Mouse (Mus musculus): ENCODE data around the gene Ttll11.

The Ttll11 gene

DNA sequence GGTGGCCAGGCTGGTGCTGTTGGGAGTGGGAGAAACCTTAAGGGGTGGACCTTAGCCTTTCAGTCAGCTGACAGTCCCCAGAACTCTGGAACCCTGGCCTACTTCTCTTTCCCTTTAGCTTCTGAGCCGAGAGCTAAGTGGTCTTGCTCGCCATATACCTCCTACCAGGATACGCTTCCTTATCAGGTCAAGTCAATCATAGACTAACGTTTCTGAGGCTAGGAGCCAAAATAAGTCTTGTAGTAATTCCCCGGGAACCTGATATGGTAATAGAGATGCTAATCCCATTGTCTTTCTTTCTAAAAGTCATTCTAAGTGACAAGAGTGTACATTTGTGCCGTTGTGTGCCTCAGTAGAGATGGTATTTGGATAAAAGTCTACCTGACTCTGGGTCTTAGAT, 156.1 kb downstream of the Ttll11 start:
- no peak for DNase-seq (ENCODE audit: low spot score)

DNA sequence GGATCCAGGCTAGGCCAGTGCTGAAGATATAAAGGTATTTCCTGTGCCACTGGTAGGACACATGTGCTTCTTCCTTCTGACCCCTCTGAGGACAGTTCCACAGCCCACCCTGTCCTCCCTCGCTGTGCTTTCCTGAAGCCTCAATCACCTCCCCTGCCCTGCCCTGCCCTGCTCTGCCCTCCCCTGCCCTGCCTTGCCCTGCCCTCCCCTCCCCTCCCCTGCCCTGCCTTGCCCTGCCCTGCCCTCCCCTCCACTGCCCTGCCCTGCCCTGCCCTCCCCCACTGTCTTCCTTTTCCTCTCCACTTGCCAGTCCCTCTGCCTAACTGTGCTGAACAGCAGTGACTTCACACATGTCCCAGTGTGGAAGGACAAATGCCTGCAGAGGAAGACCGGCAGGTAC, 160.8 kb downstream of the Ttll11 start:
- DNase-seq (ENCODE audit: low spot score): no peak

GRCm38 (mm10) chr2:35816056-35816661, 163.6 kb downstream of the Ttll11 start:
- DNase-seq (ENCODE audit: low spot score): no peak

- no peak for DNase-seq (ENCODE audit: low spot score)
Observed at GRCm38 (mm10) chr2:35812561-35812933, 167.2 kb downstream of the Ttll11 start.

DNA sequence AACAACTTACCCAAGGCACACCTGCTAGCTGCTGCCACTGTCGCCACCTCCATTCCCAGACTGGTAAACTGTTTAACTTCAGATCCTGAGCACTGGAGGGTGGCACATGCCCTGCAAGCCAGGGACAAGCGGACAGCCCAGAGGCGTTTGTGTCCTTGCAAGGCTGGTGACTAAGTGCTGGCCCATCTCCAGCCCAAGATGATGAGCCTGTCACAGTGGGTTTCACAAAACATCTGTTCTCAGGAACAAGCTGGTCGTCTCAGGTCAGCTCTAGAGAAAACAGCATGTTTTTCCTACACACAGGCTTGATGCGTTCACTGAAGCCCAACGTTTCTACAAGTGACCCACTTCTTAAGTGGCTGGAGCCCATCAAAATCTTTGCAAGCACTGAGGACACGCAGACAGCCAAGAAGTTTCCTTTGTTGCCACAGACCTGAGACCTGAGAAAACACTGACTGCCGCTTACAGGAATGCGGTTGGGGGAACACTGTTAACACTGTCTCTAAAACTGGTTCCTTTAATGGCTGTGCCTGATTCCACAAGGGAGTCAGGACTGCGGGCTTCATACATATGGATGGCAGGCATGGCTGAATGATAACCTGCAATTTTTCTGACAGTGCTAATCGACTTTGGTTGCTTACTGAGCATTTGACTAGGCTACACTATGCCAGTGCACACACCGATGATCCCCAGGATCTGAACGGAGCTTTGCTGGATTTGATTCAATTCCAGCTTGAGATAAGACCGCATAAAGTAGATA, 167.7 kb downstream of the Ttll11 start:
- DNase-seq (ENCODE audit: low spot score): peak; percentile 36

GRCm38 (mm10) chr2:35810027-35810426, 169.7 kb downstream of the Ttll11 start:
- no peak for DNase-seq (ENCODE audit: low spot score)

GRCm38 (mm10) chr2:35809141-35809540, 170.6 kb downstream of the Ttll11 start:
- DNase-seq (ENCODE audit: low spot score): no peak

DNA sequence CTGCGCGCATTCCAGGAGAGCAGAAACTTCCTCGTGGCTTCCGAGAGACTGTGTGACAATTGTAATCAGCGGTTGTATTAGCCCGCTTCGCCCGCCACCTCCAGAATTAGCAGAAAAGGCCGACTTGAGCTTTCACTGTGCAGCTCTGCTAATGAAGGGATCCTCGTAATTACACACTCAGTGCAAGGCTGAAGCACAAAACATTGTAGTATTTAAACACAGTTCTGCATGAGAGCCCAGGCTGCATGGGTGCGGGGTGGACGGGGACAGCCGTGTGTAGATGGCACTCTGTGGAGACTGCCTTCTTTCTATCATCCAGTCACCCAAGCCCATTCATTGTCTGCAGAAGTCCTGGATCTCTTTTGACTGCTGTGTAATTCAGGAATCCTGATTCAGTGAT, 173.8 kb downstream of the Ttll11 start:
- no peak for DNase-seq (ENCODE audit: low spot score)

DNA sequence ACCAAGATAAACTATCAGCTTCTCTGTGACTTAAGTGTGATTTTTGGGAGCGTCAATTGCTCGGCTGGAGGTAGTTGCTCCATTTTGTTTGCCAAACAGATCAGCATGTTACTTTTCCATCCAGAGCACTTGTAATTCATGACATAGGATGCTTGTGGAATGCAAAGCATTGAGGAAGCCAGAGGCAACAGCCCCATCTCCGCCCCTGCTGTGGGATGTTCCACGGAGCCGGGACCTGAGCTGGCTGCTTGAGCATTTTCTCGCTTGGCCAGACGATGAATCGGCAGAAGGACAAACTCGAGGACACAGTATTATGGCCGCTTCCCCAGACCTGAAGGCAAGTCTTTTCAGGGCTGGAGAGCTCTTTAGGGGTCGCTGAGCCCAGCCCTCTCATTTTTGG, 176.6 kb downstream of the Ttll11 start:
- no peak for DNase-seq (ENCODE audit: low spot score)

DNA sequence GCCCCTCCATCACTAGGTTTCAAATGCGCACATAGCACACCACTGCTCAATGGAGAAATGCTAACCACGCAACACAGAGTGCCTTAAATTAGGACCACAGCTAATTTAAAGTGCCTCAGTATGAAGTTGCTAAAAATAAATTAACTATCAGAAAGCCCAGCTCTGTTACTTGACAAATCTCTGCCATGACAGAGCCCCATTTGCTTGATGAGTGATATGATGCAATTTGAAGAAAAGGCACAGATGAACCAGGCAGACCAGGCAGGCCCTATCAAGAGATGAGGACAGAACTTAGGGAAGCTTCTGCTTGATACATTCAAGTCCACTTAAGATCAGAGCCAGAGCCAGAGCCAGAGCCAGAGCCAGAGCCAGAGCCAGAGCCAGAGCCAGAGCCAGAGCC, 178.0 kb downstream of the Ttll11 start:
- no peak for DNase-seq (ENCODE audit: low spot score)

DNA sequence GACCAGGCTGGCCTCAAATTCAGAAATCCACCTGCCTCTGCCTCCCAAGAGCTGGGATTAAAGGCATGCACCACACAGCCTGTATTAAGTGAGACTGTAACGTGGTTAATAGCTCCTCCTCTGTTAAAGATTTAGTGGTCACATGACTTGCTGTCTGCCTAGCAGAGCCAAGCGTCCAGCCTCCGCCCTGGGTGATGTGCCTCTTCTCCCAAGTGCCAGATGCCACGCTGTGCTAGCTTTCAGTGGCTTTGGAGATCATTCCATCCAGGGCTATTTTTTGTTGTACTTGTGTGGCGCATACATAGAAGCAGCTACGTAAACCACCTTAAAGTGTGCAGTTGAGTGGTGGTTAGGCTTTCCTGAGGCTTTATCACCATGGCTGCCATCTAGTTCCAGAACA, 180.6 kb downstream of the Ttll11 start:
- DNase-seq (ENCODE audit: low spot score): no peak

DNA sequence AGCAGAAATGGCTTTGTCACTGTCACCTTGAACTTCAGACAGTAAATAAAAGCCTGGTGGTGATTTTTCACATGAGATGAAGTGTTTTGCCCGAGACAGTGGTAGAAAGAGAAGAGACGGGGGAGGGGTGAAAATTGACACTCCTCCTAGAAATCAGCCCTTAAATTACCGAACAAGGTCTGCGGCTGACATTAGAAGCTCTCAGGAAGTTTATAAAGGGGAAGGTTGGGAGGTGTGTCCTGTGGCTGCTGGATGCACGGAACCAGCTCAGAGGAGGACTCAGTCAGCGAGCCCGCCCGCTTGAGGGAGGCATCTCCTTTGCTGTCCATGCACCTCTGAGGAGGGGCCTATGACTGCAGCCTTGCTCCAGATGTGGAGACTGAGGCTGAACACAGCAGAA, 181.7 kb downstream of the Ttll11 start:
- DNase-seq (ENCODE audit: low spot score): no peak

GRCm38 (mm10) chr2:35789362-35790326, 190.1 kb downstream of the Ttll11 start:
- DNase-seq (ENCODE audit: low spot score): no peak

DNA sequence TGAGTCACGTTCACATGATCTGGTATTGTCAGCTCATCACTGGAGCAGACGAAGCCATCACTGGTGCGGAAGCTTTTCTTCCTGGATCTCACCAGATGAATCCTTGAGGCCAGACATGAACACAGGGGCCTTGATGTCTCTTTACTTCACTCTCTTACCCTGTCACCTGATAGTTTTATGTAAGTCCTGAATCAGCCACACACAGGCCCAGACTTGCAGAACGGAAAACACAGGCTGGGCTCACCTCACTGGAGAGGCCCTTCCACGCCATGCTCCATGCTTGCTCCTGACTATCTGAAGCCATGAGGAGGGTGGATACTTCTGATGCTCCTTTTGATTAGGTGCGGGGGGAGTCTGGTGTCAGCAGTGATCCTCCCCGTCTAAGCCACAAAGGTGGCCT, 193.8 kb downstream of the Ttll11 start:
- DNase-seq (ENCODE audit: low spot score): no peak

- no peak for DNase-seq (ENCODE audit: low spot score)
Observed at GRCm38 (mm10) chr2:35783368-35783767, 196.3 kb downstream of the Ttll11 start.

GRCm38 (mm10) chr2:35779266-35779665, 200.4 kb downstream of the Ttll11 start:
- no peak for DNase-seq (ENCODE audit: low spot score)

GRCm38 (mm10) chr2:35776935-35777334, 202.8 kb downstream of the Ttll11 start:
- no peak for DNase-seq (ENCODE audit: low spot score)

GRCm38 (mm10) chr2:35775651-35776055, 204.1 kb downstream of the Ttll11 start:
- no peak for DNase-seq (ENCODE audit: low spot score)

- no peak for DNase-seq (ENCODE audit: low spot score)
Observed at GRCm38 (mm10) chr2:35770541-35770940, 209.2 kb downstream of the Ttll11 start.

DNA sequence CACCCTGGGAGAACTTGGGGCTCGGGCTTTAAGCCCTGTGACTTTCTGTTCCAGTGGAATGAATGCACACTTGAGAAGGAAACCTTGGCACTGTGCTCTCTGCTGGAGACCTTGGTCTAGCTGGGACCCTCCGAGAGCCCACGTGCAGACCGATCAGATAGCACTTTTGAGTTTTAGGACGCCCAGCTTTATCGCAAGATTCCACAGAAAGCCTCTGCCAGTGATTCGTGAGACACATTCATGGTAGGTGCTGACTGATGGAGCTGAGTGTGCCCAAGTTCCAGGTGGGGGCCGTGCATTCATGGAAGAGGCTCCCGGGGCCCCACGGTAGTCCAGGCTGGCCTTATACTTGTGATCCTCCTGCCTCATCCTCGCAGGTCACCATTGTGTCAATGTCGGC, 210.3 kb downstream of the Ttll11 start:
- DNase-seq (ENCODE audit: low spot score): no peak

DNA sequence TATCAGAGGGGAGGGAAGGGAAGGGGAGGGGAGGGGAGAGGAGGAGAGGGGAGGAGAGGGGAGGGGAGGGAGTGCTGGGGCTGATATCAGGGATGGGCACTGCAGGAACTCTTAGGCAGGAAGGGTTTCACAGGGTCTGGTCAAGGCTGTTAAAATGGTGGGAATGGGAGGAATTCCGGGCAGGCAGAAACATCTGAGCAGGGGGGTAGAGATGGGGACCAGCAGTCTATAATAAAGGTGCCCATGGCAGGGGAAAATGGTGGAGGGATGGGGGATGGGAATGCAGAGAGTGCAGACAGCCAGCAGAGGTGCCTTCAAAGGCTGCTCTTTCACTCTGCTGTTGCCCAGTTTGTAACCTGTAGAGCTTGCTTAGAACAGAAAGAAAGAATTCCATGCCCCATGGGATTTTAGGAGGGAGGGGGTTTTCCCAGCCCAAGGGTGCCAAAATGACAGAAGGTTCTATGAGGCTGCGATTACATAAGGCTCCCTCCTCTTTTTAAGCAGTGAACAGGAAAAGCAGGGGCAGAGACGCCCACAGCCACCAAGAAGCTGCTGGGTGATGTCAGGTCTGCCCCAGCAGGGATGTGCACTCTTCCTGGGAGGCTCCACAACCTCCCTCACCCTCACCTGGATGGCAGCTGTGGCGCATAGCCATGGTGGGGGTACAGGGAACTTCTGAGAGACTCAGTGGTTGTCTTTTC, 211.0 kb downstream of the Ttll11 start:
- no peak for DNase-seq (ENCODE audit: low spot score)
